Mouse (Mus musculus): ENCODE results near the gene H60b. TPM values are rescaled to one million over a fixed set of nuclear protein-coding genes. Genes with fewer than 3 reads are reported as not detected.
"Not testable (repeated sequence)": the region's sequence is repeated elsewhere in the genome, so short reads cannot be mapped to it uniquely, and the experiment has no call there.

Gene H60b
- polyA plus RNA-seq, 1 experiment from 2014 or later, result 0.19 TPM

DNA sequence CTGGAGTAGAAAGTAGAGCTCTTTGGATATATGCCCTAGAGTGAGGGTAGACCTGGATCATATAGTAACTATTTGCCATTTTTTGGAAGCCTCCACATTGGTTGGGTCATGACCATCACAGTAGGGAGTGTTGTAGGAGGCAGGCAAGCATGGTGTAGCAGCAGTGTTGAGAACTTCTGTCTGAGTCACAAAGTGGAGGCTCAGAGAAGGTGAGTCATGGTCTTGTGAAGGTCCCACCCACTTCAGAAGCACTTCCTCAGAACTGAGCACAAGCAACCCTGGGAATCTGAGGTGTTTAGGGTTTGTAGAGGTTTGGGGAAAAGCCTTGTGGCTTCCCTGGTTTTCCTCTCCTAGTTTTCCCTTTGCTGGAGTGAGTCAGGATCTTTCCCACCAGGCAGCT is 10.7 kb downstream of the H60b start:
- H3K9me3 ChIP-seq (ENCODE audit: low read length); H3K27ac ChIP-seq (ENCODE audit: low read length); H3K4me2 ChIP-seq (replicated peaks; ENCODE audit: low read depth, low read length); H3K4me3 ChIP-seq (ENCODE audit: low read depth, low read length); ATAC-seq; H3K9ac ChIP-seq (replicated peaks; ENCODE audit: low read depth); H3K36me3 ChIP-seq (ENCODE audit: insufficient read depth, low read length); H3K4me1 ChIP-seq (ENCODE audit: insufficient read depth, low read depth, low read length); DNase-seq (ENCODE audit: low spot score); H3K27me3 ChIP-seq (replicated peaks; ENCODE audit: insufficient read depth, low read length): not testable (repeated sequence)

DNA sequence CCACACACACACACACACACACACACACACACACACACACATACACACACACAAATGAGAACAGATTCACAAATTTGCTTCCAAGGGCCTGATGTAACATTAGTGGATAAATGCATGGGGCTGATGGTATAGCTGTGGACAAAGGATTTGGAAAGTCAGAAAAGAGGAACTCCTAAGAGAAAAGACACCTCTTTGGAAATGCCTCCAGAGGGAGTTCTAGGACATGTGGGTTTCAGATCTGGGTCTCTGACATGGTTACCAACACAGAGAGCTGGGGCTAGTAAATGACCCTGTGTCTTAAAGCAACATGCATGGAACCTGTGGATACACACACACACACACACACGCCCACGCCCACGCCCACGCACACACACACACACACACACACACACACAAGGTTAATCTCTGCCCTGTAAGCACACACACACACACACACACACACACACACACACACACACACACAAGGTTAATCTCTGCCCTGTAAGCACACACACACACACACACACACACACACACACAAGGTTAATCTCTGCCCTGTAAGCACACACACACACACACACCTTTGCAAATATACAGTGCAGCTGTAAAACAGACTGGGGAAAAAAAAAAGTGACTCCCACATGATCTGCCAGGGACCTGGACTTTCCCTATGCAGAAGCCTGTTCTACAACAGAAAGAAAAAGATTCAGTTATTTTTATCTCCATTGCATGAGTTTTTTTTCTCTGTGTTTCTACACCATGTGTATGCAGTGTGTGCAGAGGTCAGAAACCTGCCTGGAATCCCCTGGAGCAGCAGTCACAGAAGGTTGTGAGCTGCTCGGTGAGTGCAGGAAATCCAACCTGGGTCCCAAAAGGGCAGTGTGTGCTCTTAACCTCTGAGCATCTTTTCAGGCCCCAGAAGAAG is 14.3 kb downstream of the H60b start:
- not testable (repeated sequence) for H3K4me1 ChIP-seq (ENCODE audit: insufficient read depth, low read depth, low read length); H3K36me3 ChIP-seq (ENCODE audit: insufficient read depth, low read length); ATAC-seq; DNase-seq (ENCODE audit: low spot score); H3K4me2 ChIP-seq (replicated peaks; ENCODE audit: low read depth, low read length); H3K9me3 ChIP-seq (ENCODE audit: low read length); H3K4me3 ChIP-seq (ENCODE audit: low read depth, low read length); H3K27ac ChIP-seq (ENCODE audit: low read length); H3K9ac ChIP-seq (replicated peaks; ENCODE audit: low read depth); H3K27me3 ChIP-seq (replicated peaks; ENCODE audit: insufficient read depth, low read length)
- 82% methylated on average over 3 of the region's 5 CpGs for WGBS

DNA sequence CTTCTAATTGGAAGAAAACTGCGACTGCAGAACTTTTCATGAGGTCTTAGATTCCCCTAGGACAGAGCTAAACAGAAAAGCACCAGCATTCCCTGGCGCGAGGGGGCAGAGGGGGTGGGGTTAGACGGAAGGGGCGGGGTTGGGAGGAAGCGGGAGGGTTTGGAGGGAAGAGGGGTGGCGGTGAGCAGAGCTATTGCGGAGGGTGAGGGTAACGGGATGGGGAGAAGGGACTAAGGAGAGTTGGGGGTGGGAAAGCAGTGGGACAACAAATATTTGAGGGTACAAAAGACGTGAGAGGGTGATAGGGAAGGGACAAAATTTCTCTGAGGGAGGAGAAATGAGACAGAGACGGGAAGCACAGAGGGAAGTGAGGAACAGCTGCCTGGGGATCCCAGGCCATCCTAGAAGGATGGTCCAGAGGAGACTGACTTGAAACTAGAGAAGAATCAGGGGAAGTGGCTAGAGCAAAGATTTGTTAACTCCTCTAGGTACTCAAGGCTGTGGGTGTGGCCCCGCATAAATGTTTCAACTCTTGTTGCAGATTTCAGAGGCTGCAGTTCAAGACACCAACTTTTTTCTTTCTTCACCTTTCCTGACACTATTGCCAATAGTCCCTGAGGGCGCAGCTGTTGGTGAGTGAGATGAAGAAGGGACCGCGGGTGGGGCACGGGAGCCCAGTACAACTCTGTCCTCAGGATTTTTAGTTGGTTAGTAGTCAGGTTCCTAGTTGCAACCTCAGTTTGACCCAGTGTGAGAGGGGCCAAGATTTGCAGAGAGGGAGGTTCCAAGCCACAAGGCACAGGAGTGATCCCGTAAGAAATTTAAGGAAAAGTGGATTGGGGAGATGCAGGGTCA is 15.2 kb downstream of the H60b start:
- not testable (repeated sequence) for H3K4me1 ChIP-seq (ENCODE audit: insufficient read depth, low read depth, low read length); H3K4me3 ChIP-seq (ENCODE audit: low read depth, low read length); H3K9me3 ChIP-seq (ENCODE audit: low read length); H3K27ac ChIP-seq (ENCODE audit: low read length); H3K4me2 ChIP-seq (replicated peaks; ENCODE audit: low read depth, low read length); H3K36me3 ChIP-seq (ENCODE audit: insufficient read depth, low read length); DNase-seq (ENCODE audit: low spot score); H3K27me3 ChIP-seq (replicated peaks; ENCODE audit: insufficient read depth, low read length); H3K9ac ChIP-seq (replicated peaks; ENCODE audit: low read depth)
- WGBS, result 16% methylated on average over 10 of the region's 17 CpGs
- ATAC-seq, result peak; percentile 48; the same call in 1 of the 2 replicates

DNA sequence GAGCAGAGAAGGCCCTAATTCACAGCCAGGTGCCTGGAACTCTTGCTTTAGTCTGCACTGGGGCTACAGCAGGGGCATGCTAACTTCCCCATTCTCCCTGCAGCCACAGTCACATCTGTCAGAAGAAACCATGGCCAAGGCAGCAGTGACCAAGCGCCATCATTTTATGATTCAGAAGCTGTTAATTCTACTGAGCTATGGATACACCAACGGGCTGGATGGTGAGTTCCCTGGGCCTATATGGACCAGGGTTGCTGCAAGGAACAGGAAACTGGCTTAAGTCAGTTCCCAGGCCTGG is 15.8 kb downstream of the H60b start:
- not testable (repeated sequence) for H3K4me1 ChIP-seq (ENCODE audit: insufficient read depth, low read depth, low read length); H3K4me3 ChIP-seq (ENCODE audit: low read depth, low read length); H3K9me3 ChIP-seq (ENCODE audit: low read length); H3K27me3 ChIP-seq (replicated peaks; ENCODE audit: insufficient read depth, low read length); H3K27ac ChIP-seq (ENCODE audit: low read length); ATAC-seq; H3K9ac ChIP-seq (replicated peaks; ENCODE audit: low read depth); H3K4me2 ChIP-seq (replicated peaks; ENCODE audit: low read depth, low read length); H3K36me3 ChIP-seq (ENCODE audit: insufficient read depth, low read length); DNase-seq (ENCODE audit: low spot score)
- 76% methylated on average over 1 of the region's 2 CpGs for WGBS

DNA sequence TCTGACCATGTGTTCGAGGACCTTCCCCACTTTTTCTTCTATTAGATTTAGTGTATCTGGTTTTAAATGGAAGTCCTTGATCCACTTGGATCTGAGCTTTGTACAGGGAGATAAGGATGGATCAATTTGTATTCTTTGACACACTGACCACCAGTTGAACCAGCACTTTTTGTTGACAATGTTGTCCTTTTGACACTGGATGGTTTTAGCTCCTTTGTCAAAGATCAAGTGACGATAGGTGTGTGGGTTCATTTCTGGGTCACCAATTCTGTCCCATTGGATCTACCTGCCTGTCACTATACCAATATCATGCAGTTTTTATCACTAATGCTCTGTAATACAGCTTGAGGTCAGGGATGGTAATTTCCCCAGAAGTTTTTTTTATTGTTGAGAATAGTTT is 18.1 kb downstream of the H60b start:
- H3K36me3 ChIP-seq (ENCODE audit: insufficient read depth, low read length); H3K27me3 ChIP-seq (replicated peaks; ENCODE audit: insufficient read depth, low read length); H3K4me3 ChIP-seq (ENCODE audit: low read depth, low read length); DNase-seq (ENCODE audit: low spot score); H3K4me1 ChIP-seq (ENCODE audit: insufficient read depth, low read depth, low read length); ATAC-seq; H3K9me3 ChIP-seq (ENCODE audit: low read length); H3K27ac ChIP-seq (ENCODE audit: low read length); H3K9ac ChIP-seq (replicated peaks; ENCODE audit: low read depth); H3K4me2 ChIP-seq (replicated peaks; ENCODE audit: low read depth, low read length): not testable (repeated sequence)
- 68% methylated on average over 2 of the region's 2 CpGs for WGBS

DNA sequence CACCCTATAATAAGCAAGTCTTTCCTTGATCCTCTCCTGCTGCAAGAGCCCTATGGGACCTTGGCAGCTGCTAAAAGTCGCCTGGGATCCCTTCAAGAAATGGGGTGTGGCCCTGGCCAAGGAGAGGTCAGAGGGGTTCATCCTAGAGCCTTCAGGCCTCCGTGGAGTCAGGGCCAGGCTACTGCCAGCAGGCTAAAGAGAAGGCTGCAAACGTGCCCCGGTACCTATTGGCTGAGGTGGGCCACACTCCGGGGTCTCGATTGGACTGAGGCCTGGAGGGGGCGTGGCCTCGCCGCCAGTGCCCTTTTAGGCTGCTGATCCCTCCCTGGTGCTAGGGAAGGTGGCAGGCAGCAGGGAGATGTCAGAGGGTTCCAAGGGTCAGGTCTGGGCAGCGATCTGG is 32.6 kb downstream of the H60b start:
- H3K9me3 ChIP-seq (ENCODE audit: low read length); H3K36me3 ChIP-seq (ENCODE audit: insufficient read depth, low read length); DNase-seq (ENCODE audit: low spot score); H3K4me2 ChIP-seq (replicated peaks; ENCODE audit: low read depth, low read length); H3K9ac ChIP-seq (replicated peaks; ENCODE audit: low read depth); H3K4me1 ChIP-seq (ENCODE audit: insufficient read depth, low read depth, low read length); H3K4me3 ChIP-seq (ENCODE audit: low read depth, low read length); ATAC-seq; H3K27me3 ChIP-seq (replicated peaks; ENCODE audit: insufficient read depth, low read length); H3K27ac ChIP-seq (ENCODE audit: low read length): not testable (repeated sequence)
- 2% methylated on average over 6 of the region's 10 CpGs for WGBS

DNA sequence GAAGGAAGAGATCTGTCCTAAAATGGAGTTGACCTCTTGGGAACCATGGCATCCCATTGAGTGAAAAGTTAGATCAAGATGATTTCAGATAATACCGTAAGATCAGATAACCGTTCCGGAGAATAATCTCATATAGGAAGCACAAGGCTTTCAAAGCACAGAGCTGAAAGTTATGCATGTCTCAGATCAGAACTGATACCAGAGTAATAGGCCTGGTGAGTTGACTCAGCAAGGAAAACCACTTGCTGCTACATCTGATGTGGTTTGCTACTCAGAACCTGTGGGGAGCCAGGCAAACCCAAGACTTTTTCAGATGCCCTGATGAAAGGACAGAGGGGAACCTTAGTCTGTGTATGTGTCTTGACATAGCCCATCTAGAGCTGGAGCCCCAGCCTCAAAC is 43.0 kb downstream of the H60b start:
- H3K27me3 ChIP-seq (replicated peaks; ENCODE audit: insufficient read depth, low read length); ATAC-seq; H3K9ac ChIP-seq (replicated peaks; ENCODE audit: low read depth); H3K9me3 ChIP-seq (ENCODE audit: low read length); H3K36me3 ChIP-seq (ENCODE audit: insufficient read depth, low read length); DNase-seq (ENCODE audit: low spot score); H3K4me3 ChIP-seq (ENCODE audit: low read depth, low read length); H3K27ac ChIP-seq (ENCODE audit: low read length); H3K4me1 ChIP-seq (ENCODE audit: insufficient read depth, low read depth, low read length); H3K4me2 ChIP-seq (replicated peaks; ENCODE audit: low read depth, low read length): not testable (repeated sequence)
- no CpG with 5 or more reads among the region's 3 CpGs for WGBS

DNA sequence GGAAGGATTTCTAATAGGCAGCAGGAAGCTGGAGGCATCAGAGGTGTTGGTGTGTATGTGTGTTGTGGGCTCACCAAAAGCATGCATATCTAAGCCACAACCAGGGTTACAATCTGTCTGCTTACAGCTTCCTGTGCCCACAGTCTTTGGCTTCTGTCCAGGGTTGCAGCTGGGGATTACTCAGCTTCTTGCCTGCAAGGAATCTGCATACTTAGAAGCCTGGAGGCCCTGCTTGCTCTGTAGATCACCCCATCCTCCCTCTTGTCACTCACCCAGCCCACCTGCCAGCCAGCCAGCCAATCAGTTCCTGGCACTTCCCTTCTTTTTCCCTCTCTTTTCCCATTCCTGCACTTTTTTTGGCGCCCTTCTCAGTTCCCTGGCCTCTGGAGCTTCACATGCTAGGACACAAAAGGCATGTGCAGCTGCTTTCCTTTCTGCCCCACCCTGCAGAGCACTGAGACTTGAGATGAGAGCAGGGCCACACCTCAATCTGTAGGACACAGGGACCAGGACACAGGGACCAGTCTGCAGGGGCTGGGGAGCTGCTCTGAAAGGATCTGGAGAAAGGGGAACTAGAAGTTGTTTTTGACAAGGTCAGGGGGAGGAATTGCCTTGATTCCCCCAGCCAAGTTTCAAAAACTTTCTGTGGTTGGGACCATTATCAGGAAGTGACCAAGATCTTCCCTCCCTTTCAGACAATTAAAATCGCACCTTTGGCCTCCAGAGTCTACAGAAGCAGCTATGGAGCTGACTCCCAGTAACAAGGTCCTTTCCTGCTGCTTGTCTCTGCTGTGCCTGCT is 44.6 kb downstream of the H60b start:
- not testable (repeated sequence) for H3K9ac ChIP-seq (replicated peaks; ENCODE audit: low read depth); H3K27ac ChIP-seq (ENCODE audit: low read length); H3K36me3 ChIP-seq (ENCODE audit: insufficient read depth, low read length); H3K4me1 ChIP-seq (ENCODE audit: insufficient read depth, low read depth, low read length); H3K4me2 ChIP-seq (replicated peaks; ENCODE audit: low read depth, low read length); H3K9me3 ChIP-seq (ENCODE audit: low read length); H3K27me3 ChIP-seq (replicated peaks; ENCODE audit: insufficient read depth, low read length); DNase-seq (ENCODE audit: low spot score); H3K4me3 ChIP-seq (ENCODE audit: low read depth, low read length)
- WGBS, result no CpG with 5 or more reads among the region's 2 CpGs
- 0 out of 2 replicates have a peak, but pooled peaks have one; percentile 44 for ATAC-seq

DNA sequence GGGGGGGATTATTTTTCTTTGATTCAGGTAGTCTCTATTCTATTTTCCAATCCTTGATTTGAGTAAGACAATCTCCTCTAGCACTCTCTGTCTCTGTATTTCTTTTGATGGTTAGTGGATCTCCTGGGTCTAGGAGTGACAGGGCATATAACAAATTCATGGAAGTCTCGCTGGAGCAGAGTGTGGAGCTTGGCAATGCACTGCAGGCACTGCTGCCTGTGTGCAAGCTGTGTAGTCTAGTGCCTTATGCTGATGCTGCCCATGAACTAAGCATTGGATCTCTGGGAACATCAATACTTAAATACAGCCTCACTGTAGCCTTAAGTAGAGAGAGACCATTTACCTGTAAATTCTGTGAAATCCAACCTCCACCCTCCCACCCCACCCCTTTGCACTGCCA is 48.1 kb downstream of the H60b start:
- not testable (repeated sequence) for H3K36me3 ChIP-seq (ENCODE audit: insufficient read depth, low read length); H3K9ac ChIP-seq (replicated peaks; ENCODE audit: low read depth); DNase-seq (ENCODE audit: low spot score); H3K27ac ChIP-seq (ENCODE audit: low read length); H3K4me2 ChIP-seq (replicated peaks; ENCODE audit: low read depth, low read length); H3K27me3 ChIP-seq (replicated peaks; ENCODE audit: insufficient read depth, low read length); H3K4me1 ChIP-seq (ENCODE audit: insufficient read depth, low read depth, low read length); ATAC-seq; H3K9me3 ChIP-seq (ENCODE audit: low read length); H3K4me3 ChIP-seq (ENCODE audit: low read depth, low read length)
- WGBS, result 47% methylated on average over 1 of the region's 1 CpGs
